Mouse (Mus musculus) liver, adult 2 months (tissue): ENCODE measurements around the gene Fam78b. TPM values are rescaled to one million over a fixed set of nuclear protein-coding genes. Genes with fewer than 3 reads are reported as not detected.

Experiments
- DNase-seq: peaks from one replicate; pipeline ENCODE4 v3.0.0-alpha.2; 2011; ENCODE audit warnings: low read depth, low spot score; ENCODE audit errors: extremely low read depth
- H3K27ac ChIP-seq: fragments of 200-500 bp; replicated peaks from 2 replicates; pipeline ENCODE4 v1.5.1; 2012; ENCODE audit warnings: low read depth, mild to moderate bottlenecking, control low read depth, inconsistent platforms, low read length; ENCODE audit not compliant: insufficient read depth
- H3K27me3 ChIP-seq: fragments of 200-500 bp; 2 replicates; pipeline ENCODE4 v1.6.1; 2012; ENCODE audit warnings: mild to moderate bottlenecking, moderate library complexity, low read length, inconsistent platforms; ENCODE audit not compliant: control insufficient read depth, insufficient read depth
- H3K36me3 ChIP-seq: fragments of 200-500 bp; 2 replicates; pipeline ENCODE4 v1.6.1; 2012; ENCODE audit warnings: low read length, inconsistent platforms; ENCODE audit not compliant: control insufficient read depth, insufficient read depth
- H3K4me1 ChIP-seq: fragments of 200-500 bp; 2 replicates; pipeline ENCODE4 v1.6.1; 2011; ENCODE audit warnings: low read length; ENCODE audit not compliant: control insufficient read depth, insufficient read depth
- H3K4me3 ChIP-seq: fragments of 200-500 bp; 2 replicates; pipeline ENCODE4 v1.5.1; 2011; ENCODE audit warnings: low read depth, mild to moderate bottlenecking, control low read depth, low read length, moderate library complexity; ENCODE audit not compliant: insufficient read depth
- H3K79me2 ChIP-seq: fragments of 200-500 bp; 2 replicates; pipeline ENCODE4 v1.6.1; 2012; ENCODE audit warnings: inconsistent platforms, mild to moderate bottlenecking, low read length, moderate library complexity; ENCODE audit not compliant: control insufficient read depth, insufficient read depth
- H3K9ac ChIP-seq: fragments of 200-500 bp; 2 replicates; pipeline ENCODE4 v1.6.1; 2012; ENCODE audit warnings: low read depth, mild to moderate bottlenecking, control low read depth, inconsistent platforms, low read length
- CTCF ChIP-seq: fragments of 200-500 bp; IDR thresholded peaks from 2 replicates; pipeline ENCODE4 v1.5.1; 2011; ENCODE audit warnings: low read depth, low read length, control low read depth
- POLR2A ChIP-seq: fragments of 200-500 bp; IDR thresholded peaks from 2 replicates; pipeline ENCODE4 v1.6.1; 2011; ENCODE audit warnings: low read length, control low read depth; ENCODE audit not compliant: insufficient read depth; ENCODE audit errors: extremely low read depth
- WGBS: fragments of 180-500 bp; shearing (Covaris S2); methylation state at CpG from one replicate; pipeline ENCODE4 v1.1.7; 2018; 5-methylcytosine and 5-hydroxymethylcytosine counted together
- polyA plus RNA-seq: library from polyadenylated mRNA; depleted of rRNA; stranded (reverse); fragments of >200 nt; gene quantifications from 2 replicates; pipeline ENCODE4 v1.2.3, GENCODE M21; 2012
- total RNA-seq: library from RNA; depleted of rRNA; stranded (reverse); fragments of >200 nt; gene quantifications from 2 replicates; pipeline ENCODE4 v1.2.3, GENCODE M21; 2014

Gene Fam78b
- total and polyA plus RNA-seq, 2 experiments, result 0.09 to 0.16 TPM

- no peak overlapping the region for H3K4me3 ChIP-seq
- no peak overlapping the region for H3K9ac ChIP-seq
- no peaks in the 10 kb centered on the region for H3K36me3 ChIP-seq
- DNase-seq, result no peak
- no peak overlapping the region for H3K27ac ChIP-seq
- no peaks in the 10 kb centered on the region for H3K4me1 ChIP-seq
- no peaks in the 10 kb centered on the region for H3K79me2 ChIP-seq
- H3K27me3 ChIP-seq, result no peaks in the 10 kb centered on the region
- no peak for TF ChIP-seq POLR2A
- TF ChIP-seq CTCF, result no peak
- 83% methylated on average over 6 of the region's 6 CpGs for WGBS
These were observed 41.3 kb downstream of the Fam78b start for GRCm38 (mm10) chr1:167042558-167042957.

GRCm38 (mm10) chr1:167046169-167046927, 45.1 kb downstream of the Fam78b start:
- no peak for TF ChIP-seq POLR2A
- 56% methylated on average over 10 of the region's 10 CpGs for WGBS

GRCm38 (mm10) chr1:167050859-167051258, 49.6 kb downstream of the Fam78b start:
- no peak for TF ChIP-seq POLR2A
- no peak for TF ChIP-seq CTCF
- H3K79me2 ChIP-seq, result no peaks in the 10 kb centered on the region
- H3K27ac ChIP-seq, result no peak overlapping the region
- H3K36me3 ChIP-seq, result no peaks in the 10 kb centered on the region
- WGBS, result 81% methylated on average over 3 of the region's 3 CpGs
- no peaks in the 10 kb centered on the region for H3K27me3 ChIP-seq
- no peak overlapping the region for H3K4me3 ChIP-seq
- no peaks in the 10 kb centered on the region for H3K4me1 ChIP-seq
- H3K9ac ChIP-seq, result no peak overlapping the region
- DNase-seq, result no peak

More at GRCm38 (mm10) chr1:167046169-167046927, 45.1 kb downstream of the Fam78b start:
- Histone ChIP-seq H3K4me1 (no peaks in the 10 kb centered on the region), H3K9ac (no peak overlapping the region), H3K27ac (no peak overlapping the region), H3K27me3 (no peaks in the 10 kb centered on the region), H3K4me3 (no peak overlapping the region), H3K36me3 (no peaks in the 10 kb centered on the region), H3K79me2 (no peaks in the 10 kb centered on the region)
- DNase-seq, result no peak

- H3K9ac ChIP-seq, result no peak overlapping the region
- no peaks in the 10 kb centered on the region for H3K79me2 ChIP-seq
- no peak for TF ChIP-seq CTCF
- TF ChIP-seq POLR2A, result no peak
- H3K27me3 ChIP-seq, result no peaks in the 10 kb centered on the region
- no peak overlapping the region for H3K27ac ChIP-seq
- no peak for DNase-seq
- WGBS, result 77% methylated on average over 7 of the region's 7 CpGs
- H3K36me3 ChIP-seq, result no peaks in the 10 kb centered on the region
- no peak overlapping the region for H3K4me3 ChIP-seq
- H3K4me1 ChIP-seq, result no peaks in the 10 kb centered on the region
These were observed 52.8 kb downstream of the Fam78b start for GRCm38 (mm10) chr1:167054029-167054428.

- WGBS, result 69% methylated on average over 5 of the region's 5 CpGs
- Histone ChIP-seq H3K4me3 (no peak overlapping the region), H3K9ac (no peak overlapping the region), H3K27ac (no peak overlapping the region), H3K4me1 (no peaks in the 10 kb centered on the region), H3K27me3 (no peaks in the 10 kb centered on the region), H3K79me2 (no peaks in the 10 kb centered on the region), H3K36me3 (no peaks in the 10 kb centered on the region)
- no peak for DNase-seq
- no peak for TF ChIP-seq CTCF
- TF ChIP-seq POLR2A, result no peak
These were observed 56.3 kb downstream of the Fam78b start for GRCm38 (mm10) chr1:167057543-167057942.

GRCm38 (mm10) chr1:167059550-167060285, 58.5 kb downstream of the Fam78b start:
- no peak overlapping the region for H3K27ac ChIP-seq
- H3K9ac ChIP-seq, result no peak overlapping the region
- no peaks in the 10 kb centered on the region for H3K79me2 ChIP-seq
- no peaks in the 10 kb centered on the region for H3K36me3 ChIP-seq
- TF ChIP-seq POLR2A, result no peak
- no peak for DNase-seq
- H3K4me1 ChIP-seq, result no peaks in the 10 kb centered on the region
- H3K27me3 ChIP-seq, result no peaks in the 10 kb centered on the region
- H3K4me3 ChIP-seq, result no peak overlapping the region
- 66% methylated on average over 9 of the region's 9 CpGs for WGBS
